Mouse (Mus musculus): ENCODE measurements around the gene Lrrc66.

Lrrc66 gene

GRCm38 (mm10) chr5:73558756-73559155, 73.6 kb downstream of the Lrrc66 start:
- peak; percentile 60 for DNase-seq (ENCODE audit: low read depth, low spot score)

- DNase-seq (ENCODE audit: low read depth, low spot score) = no peak
These were observed 75.4 kb downstream of the Lrrc66 start for GRCm38 (mm10) chr5:73556733-73557425.
